Mouse (Mus musculus): ENCODE measurements at regions not wholly inside any gene's neighbourhood (a gene's known extent, or its start where the extent isn't known, plus 50 kb on each side); places are given as distances from the start of the nearest gene placed in this dataset.

DNA sequence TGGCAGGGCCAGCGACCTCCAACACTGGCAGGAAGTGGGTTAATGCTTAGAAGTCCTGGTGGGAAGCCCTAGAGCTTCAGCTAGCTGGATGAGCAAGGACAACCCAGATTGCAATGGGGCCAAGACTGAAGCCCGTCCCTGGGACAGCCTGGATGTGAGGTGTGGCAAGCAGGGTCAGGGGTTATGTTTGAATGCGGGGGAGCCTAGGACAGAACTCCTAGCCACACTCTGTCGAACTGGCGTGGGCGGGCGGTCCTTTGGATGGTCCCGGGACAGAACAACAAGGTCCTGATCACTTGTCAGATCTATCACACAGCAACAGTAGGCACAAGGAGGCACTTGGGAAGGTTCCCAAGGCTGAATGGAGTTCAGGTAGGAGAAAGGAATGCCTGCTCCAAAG, 101.1 kb upstream of the Ccnd1 start:
- DNase-seq (ENCODE audit: low spot score), result no peak

DNA sequence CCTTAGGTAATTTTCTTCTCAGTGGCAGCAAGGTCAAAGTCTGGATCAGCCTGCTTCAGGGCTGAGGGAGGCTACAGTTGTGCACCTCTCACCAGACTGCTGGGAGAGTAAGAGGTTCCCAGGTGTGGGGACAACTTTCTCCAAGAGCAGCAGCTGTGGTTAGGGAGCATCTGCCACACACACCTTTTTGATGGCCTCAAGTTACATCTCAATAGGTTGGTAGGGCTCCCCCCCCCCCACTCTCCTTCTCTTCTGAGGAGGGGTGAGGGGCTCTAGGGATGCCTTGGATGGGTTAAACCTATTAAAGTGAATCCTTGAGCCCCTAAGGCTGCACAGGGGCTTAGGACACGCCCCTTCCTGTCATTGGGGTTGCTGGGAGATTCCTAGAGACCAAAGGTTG, 94.7 kb upstream of the Ccnd1 start:
- DNase-seq (ENCODE audit: low spot score), result no peak

DNA sequence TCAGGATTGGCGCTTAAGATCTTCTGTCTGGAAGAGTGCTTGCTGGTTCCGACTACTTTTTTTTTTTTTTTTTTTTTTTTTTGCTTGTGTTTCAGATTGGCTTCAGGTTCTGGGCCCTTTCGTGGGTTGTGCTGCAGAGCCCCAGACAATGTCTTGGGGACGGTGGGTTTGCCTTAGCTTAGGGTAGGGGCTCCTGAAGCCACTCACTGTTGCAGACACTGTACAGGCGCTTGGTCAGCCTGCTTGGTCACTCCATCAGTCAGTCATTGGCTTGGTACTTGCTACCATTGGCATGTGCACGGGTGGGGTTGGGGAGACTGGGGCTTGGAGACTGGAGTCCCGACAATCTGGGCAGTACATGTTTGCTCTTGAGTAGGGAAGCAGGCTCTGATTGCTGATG, 91.5 kb upstream of the Ccnd1 start:
- no peak for DNase-seq (ENCODE audit: low spot score)

DNA sequence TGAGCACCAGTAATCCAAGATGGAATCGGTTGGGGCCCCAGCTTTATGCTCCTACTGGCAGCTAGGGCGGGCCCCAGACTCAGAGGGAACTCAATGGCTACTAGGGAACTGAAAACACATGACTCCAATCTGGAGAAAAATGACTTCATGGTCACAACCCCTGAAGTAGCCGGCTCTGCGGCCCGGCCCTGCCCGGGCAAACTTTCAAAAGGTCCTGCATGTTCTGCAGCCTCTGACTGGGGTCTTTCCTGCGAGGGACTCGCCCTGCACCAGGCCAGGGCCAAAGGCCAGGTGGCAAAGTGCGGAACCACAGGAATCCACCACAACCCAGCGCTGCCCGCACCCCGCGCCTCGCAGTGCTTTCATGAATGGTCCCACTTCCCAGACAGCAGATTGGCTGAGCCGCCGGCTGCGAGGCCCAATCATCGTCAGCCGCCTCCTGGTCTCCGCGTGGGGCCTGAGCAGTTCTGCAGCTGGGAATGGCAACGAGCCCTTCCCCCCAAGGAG, 91.0 kb upstream of the Ccnd1 start:
- peak; percentile 35 for DNase-seq (ENCODE audit: low spot score)

DNA sequence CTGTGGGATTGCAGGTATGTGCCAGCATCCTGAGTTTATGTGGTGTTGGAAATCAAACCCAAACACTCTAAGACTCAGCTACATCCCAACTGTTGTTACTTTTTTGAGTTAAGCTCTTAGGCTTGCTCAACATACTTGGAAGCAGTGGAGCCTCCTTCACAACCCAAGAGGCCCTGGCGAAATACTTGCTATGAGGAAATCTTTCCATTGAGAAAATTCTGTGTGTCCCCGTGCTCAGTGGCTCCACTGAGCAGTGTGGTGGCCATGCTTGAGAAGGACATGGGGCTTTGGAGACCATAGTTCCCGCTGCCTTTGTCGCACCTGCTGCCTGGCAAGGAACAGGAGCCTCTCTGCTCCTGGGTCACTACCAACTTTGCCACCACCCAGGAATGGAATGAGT, 89.9 kb upstream of the Ccnd1 start:
- DNase-seq (ENCODE audit: low spot score), result no peak

DNA sequence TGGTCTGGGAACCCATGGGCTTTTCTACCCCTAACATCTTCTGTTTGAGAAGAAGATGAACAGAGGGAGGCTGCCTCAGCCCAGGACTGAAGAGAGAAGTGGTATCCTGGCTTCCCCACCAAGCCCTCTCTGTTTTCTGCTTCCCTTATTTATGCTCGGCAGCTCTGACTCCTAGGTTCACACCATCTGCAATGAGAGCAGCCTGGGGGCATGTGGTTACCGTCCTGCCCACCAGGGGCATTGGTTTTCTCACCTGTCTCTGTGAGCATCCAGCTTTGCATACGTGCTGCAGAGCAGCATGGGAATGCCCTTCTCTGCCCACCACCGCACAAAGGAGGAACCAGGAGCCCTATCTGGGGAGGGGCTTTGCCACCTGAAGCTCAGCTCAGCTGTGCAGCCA, 89.4 kb upstream of the Ccnd1 start:
- no peak for DNase-seq (ENCODE audit: low spot score)

DNA sequence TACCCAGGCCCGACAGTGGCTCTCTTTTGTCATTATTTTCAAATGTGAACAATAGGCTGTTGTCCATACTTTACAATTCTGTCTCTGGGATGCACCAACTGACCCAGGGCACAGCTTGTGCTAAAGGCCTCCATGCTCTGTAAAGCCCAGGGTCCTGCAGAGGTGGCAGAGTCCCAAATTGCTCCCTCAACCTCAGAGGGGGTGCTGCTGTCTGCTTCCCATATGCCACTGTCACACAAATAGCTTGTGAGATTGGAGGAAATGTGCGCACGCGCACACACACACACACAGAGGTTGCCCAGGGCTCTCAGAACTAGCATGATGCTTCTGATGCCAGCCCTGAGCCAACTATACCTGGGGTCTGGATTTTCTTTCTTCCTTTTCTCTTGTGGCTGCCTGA, 87.3 kb upstream of the Ccnd1 start:
- no peak for DNase-seq (ENCODE audit: low spot score)

DNA sequence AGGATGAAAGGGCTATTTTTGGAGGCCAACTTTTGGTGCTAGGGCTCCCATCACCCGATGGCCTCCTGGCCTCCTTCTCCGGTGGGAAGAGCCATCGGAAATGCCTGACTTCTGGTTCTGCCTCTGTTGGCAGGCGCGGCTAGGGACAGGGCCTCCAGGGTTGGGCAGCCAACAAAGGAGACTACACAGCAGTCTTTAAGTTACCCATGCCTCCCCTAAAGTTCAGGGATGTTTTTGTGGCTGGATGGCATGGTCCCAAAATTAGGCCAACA, 86.2 kb upstream of the Ccnd1 start:
- no peak for DNase-seq (ENCODE audit: low spot score)

DNA sequence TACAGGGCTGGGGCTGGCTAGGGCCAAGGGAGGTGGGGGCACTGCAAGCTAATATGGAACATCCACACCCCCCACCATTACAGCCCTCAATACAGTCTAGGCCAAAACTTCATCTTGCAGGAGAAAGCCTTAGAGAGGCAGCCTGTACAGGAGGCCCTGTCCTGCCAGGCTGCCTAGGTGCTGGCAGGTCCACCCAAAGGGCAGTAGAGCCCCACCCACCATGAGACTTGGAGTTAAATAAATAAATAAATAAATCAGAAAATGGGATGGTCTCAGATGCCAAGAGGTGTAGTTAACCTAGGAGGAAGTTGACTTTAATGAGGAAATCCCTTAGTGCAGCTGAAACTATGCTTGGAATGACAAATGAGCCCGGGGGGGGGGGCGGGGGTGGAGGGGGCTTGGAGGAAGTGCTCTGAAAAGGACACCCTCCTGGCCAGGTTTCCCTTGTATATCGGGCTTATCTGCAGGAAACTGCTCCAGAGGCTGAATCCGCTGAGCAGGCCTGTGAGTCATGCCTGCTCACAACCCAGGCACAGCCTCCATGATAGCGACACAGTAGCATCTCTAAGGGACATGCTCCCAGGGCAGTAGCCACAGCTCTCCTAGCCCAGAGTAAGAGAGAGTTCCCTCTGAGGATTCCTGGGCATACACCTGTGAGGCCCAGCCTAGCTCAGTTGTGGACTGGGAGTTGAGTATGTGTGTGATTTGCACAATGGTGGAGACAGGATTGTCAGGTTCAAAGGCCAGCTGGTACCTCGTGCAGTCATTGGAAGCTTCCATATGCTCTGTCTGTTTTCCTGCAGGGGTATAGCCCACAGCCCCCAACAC, 85.7 kb upstream of the Ccnd1 start:
- no peak for DNase-seq (ENCODE audit: low spot score)

DNA sequence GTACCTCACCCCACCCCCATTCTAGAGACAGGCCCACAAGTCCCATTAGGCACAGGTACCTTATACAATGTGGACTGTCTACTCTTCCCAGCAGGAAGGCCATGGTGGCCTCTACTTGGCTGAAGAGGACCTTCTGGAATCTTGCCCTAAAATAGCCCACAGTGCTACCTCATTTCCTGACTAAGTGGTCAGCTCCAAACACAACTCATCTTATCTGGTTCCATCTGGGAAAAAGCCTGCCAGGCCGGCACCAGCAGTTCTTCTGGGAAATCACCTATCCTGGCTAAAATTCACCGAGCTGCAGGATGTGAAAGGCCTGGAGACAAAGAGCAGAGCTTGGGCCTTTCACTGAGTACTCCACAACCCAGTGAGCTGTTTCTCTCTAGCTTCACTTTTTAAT, 84.9 kb upstream of the Ccnd1 start:
- DNase-seq (ENCODE audit: low spot score), result no peak

DNA sequence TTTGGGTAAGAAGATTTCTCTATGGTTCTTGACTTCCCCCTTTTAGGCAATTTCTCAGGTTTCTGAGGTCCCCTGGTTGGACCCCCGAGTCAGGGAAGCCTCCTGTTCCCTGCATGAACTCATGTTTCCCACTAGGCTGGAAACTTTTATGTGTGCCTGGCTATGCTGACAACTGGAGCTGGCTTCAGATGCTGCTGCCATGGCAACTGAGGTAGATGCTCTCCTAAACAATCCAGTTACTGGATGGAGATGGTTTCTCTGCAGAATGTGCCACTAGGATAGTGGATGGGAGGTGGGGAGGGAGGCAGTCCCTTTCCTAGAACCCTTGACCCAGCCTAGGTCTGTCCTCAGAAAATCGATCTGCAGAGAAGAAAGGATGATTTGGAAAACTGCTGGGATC, 79.4 kb upstream of the Ccnd1 start:
- no peak for DNase-seq (ENCODE audit: low spot score)

DNA sequence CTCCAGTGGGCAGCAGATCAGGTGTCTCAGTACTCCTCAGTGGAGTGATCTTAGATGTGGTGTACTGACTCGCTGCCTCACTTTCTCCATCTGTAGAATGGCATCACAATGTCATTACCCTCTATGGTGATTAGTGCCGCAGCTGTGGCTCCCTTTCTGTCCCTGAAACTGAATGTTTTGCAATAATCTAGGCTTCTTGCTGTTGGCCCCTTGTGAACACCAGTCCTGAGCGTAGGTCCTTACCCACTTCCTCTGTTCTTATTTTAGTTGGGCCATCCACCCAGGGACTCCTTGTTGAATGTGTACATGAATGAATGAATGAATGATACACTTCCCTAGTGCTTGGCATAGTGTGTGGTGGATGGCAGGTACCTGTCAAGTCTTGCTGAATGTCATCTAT, 78.4 kb upstream of the Ccnd1 start:
- no peak for DNase-seq (ENCODE audit: low spot score)

DNA sequence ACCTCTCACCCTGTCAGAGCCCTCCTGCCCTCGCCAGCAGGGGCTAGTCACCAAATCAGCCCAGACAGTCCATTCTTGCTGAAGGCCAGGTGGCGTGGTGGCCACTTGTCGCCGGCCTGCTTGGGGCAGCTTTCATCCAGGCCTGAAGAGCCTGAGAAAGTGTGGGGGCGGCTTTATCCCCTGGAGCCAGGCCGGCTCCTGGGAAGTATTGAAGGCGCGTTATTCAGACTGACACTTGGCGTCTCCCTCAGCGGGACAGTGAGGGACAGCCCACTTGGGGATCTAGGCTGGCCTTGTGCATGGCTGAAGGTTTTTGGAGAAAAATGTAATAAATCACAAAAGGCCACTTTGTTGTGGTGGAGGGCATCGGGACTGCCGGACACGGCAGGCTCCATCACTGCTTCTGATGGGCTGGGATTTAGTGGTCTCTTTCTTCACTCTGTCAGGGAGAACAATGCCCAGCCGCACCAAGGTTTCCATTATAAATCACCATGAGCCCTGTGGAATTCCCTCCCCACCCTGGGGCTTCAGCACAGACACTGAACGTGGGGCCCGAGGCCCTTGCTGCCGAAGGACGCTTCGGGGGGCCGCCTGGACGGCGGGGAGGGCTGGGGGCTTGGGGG, 75.8 kb upstream of the Ccnd1 start:
- no peak for DNase-seq (ENCODE audit: low spot score)

DNA sequence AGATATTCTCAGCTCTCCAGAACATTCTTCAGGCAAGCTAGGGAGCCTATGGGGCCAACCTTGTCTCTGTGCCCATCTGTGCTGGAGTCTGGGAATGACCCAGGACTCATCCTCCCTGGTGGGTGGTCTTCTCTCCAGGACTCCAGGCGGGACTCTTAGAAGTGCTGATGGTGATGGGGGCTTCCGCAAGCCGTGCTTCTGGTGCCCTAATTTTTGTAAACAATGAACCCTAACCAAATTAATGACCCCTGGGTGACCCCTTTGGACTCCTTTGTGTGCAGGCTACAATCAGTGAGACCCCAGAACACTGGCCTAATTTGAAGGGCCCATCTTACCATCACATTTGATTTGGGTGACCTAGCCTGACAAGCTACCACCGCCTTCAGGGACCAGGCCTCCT, 71.0 kb upstream of the Ccnd1 start:
- no peak for DNase-seq (ENCODE audit: low spot score)

DNA sequence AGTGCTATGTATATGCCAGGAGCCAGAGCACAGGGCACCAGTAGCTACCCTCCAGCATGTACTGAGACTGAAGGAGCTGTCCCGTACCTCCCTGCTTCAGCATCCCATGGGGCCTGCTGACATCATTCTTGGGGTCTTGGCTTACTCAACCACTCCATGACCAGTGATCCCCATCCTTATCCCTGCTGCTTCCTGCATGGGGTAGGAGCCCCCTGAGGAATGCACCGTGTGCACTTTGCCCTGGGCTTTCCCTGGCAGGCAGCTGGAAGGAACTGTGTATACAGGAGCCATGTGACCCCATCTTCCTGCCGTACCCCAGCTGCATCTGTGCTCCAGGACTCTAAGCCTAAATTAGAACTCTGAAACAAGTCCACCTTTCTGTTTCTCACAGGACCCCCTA, 70.3 kb upstream of the Ccnd1 start:
- no peak for DNase-seq (ENCODE audit: low spot score)

DNA sequence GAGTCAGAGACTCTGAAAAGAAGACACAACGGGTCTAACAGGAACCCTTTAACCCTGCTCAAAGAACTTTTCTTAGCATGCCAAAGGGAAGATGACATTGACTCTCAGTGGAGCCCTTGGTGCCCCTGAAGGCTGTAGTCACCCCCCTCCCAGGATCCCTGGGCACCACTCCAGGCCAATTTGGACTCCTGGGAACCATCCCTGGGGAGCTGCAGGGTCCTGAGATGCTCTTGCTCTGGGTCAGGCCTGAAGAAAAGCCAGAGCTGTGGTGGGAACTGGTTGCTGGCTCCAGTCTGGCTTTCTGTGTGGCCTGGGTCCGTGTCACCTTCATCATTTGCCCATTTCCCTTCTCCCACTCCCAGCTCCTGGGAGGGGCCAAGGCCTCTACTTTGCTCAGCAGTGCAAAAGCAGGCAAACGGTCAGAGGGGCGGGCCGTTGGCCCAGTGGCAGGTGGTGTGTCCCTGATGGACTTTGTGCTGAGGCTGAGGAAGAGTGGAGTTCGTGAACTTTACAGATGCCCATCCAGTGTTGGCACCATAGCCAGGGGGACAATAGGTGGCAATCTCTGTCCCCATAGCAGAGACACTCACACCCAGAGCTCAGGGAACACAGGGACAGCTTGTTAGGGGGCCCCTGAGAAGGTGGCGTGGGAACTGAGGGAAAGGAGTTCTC, 69.1 kb upstream of the Ccnd1 start:
- no peak for DNase-seq (ENCODE audit: low spot score)

DNA sequence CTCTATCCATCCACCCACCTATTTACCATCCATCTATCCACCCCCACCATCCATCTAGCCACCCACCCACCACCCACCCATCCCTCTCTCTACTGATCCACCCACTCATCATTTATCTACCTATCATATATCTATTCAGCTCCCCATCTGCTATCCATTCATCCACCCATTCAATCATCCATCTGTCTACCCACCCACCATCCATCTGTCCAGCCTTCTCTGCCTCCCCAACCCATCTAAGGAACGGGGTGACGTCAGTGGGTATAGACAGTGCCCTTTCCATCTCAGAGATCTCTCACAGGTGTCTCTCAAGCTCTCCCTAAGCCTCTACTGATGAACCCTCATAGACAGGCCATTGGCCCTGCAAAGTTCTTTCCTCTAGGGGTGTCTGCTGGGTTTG, 67.5 kb upstream of the Ccnd1 start:
- peak; percentile 42 for DNase-seq (ENCODE audit: low spot score)

DNA sequence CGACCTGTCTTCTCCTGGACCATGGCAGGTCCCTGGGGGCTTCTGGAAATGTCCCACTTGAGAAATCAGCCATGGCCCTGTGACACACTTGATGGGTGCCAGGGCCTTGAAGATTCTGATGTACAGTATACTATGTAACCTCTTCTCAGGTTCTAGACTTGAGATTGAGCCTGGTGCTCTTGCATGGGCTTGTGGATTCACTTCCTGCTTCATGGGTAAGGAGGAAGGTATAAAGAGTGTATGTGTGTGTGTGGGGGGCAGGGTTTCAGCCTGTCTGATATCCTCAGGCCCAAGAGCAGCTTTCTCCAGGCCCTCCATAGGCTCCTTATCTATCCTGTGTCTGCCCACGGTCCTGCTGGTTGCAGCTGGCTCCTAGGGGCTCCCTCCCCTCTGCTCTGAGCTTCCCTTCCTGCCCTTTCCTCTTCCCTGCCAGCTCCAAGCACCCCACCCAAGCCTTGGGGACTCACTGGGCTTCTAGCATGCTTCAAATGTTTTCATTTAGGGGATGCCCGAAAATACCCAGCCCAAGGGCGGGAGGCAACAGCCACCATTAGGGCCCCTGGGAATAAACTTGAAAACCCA, 61.9 kb upstream of the Ccnd1 start:
- DNase-seq (ENCODE audit: low spot score), result no peak

DNA sequence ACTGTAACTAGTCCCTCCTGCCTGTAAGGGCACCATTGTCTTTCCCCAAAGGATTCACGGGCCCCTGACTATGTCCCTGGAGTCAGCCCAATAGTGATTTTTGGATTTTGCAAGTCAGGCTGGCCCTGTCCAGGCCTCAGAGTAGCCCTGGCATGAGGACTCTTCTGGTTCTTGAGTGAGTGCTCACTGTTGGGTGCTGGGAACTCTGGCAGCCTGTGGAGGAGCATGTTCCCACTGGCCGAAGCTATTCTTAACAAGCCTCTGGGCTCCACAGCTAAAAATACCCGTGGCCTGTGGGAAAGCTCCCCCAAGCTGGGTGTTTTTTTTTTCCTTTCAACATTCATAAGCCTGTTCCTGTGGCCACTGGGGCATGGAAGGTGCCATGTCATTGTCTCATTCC, 60.0 kb upstream of the Ccnd1 start:
- DNase-seq (ENCODE audit: low spot score), result no peak

DNA sequence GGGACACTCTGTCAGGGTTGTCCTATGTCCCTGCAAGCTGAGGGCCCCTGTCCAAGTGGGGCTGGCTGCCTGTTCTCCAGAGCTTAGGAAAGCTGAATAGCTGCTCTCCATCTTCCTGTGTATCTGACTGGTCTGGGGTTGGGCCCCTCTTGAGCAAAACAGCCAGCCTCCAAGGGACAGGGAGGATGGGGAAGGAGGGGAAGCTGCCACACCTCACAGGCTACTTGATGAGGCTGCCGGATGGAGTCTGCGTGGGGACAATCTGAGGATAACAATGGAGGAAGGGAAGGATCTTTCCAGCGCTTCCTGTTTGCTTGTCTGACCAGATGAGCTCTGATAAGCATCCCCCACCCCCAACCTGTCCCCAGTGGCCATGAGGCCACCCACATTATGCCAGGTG, 57.1 kb upstream of the Ccnd1 start:
- no peak for DNase-seq (ENCODE audit: low spot score)

DNA sequence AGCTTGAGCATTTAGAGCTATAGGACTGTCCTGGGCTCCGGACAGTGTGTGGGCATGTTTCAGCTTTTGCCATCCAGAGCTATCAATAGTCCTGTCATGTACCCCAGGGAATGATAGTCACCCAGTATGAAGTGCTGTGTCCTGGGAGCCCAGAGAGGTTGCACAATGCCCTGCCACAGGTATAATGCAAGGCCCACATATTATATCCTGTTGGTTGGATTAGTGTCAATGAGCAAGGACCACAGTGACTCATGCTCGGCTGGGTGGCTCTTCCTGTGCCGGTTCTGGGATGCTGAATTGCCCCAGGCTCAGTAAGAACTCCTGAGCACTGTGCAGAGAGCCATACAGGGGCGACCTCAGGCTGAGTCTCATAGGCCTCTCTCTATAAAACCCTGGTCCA, 54.5 kb upstream of the Ccnd1 start:
- DNase-seq (ENCODE audit: low spot score), result no peak

DNA sequence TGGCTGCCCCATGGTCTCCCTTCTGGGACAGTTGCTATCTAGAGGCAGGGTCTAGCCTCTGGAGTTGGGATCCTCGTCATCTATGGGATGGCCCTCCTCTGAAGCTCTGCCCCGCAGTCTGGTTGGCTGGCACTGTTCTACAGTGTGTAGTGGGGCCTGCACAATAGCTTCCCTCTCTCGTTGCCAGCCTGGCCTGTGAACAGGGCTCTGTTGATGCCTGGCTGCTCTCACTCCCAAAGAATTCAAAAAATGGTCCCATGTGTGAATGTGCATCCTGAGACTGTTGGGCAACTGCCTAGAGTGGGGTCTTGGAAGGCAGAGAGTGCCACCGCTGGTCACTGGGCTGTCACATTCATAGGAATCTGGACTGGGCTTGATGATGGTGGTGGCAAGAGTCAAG, 53.8 kb upstream of the Ccnd1 start:
- no peak for DNase-seq (ENCODE audit: low spot score)

DNA sequence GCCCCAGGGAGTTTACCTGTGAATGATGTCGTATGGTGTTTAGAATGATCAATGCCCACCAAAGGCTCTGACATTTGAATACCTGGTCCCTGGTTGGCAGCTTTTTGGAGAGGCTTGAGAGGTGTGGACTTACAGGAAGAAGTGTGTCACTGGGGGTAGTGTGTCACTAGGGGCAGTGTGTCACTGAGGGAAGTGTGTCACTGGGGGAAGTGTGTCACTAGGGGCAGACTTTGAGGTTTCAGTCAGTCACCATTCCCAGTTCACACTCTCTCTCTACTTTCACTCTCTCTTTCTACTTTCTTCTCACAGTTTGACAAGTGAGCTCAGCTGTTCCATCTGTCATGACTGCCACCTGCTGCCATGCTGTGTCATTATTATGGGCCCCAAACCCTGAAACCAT, 52.0 kb upstream of the Ccnd1 start:
- DNase-seq (ENCODE audit: low spot score), result no peak
